Mouse (Mus musculus): ENCODE measurements around the gene Mpg.

Gene Mpg

DNA sequence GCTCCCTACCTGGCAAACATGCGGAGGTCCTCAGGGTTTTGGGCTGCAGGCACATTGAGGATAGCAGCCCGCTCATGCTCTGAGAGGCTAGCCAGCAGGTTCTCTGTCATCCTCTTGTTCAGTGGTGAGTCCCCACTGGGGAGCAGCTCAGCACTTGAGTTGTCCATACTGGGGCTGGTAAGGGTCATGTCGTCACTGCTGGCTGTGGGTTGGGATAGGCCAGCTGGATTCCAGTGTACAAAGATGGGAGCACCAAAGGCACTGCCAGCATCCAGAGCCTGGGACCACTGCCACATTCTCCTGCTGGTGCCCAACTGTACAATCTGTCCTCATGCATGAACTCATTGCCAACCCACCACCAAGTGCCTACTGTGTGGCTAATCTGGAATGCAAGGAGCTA, 7.6 kb downstream of the Mpg start:
- peak; percentile 71 for DNase-seq

GRCm38 (mm10) chr11:32234816-32235485, 8.6 kb downstream of the Mpg start:
- DNase-seq: peak; percentile 27

GRCm38 (mm10) chr11:32235646-32236045, 9.3 kb downstream of the Mpg start:
- DNase-seq: peak; percentile 61

DNA sequence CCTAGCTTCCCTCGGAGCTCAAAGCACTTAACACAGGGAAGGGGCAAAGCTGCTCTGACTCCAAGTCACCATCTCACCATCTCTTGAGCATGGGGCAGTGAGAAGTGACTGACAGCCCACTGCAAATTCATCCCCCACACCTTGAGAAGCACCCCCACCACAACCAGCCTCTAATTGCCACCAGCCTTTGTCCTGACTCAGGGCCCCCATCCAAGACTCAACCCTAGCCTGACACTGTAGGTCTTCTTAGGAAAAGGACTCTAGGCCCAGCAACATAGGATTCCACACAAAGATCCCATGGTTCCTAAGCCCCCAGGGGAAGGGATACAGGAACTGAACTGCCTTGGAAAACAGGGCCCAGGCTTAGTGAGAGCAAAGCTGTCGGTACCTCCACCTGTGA, 9.8 kb downstream of the Mpg start:
- no peak for DNase-seq

DNA sequence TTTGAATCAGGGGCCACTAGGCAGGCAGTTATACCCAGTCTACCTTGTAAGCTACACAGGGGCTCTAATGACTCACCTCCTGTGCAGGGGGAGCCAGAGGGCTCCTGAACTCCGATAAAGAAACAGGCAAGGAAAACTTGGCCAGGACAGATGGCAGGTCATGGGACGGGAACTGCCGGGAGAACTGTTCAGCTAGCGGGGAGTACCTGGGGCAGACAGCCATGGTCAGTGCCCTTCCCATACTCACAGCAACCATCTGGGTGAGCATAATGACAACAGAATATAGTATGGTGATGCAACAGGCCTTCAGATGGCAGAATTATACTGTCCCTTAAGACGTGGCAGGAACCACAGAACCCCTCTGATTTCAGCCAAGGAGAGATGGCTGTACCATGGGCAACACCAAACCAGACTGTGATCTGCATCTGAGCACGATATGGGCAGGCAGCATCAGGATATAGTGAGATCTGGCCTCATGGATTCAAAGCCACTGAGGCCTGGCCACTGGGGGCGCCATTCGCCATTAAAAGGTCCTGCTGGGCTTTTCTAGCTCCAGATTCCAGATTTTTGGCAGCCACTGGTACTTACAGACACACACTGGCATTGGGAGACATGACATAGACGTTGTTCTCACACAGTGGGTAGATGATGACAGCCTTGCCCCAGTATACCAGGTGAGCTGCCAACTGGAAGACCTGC, 10.6 kb downstream of the Mpg start:
- DNase-seq: peak; percentile 85

DNA sequence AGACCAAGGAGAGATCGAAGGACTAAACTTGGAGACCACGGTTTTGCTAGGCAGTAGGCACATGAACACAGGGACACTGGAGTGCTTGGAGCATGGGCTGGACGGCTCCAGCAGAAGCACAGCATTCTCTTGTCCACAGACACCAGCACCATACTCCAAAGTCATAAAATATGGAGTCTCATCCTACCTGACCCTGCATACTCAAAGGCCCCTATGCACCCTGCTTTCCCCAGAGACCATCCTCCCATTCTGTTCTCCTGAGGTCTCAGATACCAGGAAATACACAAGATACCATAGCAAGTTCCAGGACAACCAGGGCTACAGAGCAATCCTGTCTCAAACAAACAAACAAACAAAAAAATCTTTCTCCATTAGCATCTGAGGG, 11.1 kb downstream of the Mpg start:
- no peak for DNase-seq

DNA sequence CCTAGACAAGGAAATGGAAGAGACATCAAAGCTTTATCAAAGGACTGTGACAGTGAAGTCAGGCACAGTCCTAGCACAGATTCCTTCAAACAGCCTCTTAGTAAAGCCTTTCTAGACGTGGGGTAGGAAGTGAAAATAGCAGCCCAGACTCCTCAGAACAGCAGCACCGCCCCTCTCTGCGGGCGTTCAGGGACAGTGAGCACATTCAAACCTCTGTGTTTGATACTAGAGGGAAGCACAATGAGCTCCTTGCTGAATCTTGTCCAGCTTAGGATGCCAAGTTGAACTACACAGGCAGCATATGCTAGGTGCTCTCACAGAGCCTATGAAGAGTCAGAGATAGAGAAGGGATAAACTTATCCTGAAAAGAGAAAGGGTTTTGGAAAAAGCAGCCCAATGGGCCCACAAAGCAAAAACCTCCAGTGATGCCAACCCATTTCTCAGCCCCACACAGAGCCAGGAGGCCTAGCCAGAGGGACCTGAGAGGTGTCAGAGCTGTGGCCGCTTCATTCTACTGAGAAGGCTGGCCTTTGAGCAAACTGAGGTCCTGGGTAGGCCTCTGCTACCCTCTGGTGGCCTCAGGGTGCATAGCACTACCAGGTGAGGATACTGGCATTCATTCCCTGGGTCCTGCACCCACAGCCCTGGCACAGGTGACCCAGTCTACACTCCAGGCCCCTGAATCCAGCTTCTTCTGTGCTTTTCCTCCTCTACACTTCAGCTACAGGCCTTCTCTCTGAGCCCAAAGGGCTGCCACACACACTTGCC, 12.0 kb downstream of the Mpg start:
- DNase-seq: peak; percentile 89

DNA sequence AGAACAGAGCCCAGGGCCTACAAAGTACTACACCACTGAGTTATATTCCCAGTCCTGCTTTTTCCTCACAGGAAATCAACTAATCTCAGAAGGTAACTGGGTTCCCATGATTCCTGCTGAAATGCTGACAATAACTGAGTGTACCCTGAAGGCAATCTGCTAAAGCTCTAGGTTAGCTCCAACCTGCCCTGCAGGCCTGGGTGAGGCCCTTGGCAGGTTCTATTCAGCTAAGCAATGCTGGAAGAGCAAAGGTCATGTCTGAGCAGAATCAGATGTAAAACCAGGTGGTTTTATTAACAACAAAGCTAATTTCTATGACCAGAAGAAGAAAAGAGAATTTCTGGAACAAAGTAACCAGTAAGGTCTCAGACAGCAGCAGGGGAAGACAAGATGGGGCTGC, 15.1 kb downstream of the Mpg start:
- no peak for DNase-seq

GRCm38 (mm10) chr11:32242209-32242608, 15.9 kb downstream of the Mpg start:
- no peak for DNase-seq

DNA sequence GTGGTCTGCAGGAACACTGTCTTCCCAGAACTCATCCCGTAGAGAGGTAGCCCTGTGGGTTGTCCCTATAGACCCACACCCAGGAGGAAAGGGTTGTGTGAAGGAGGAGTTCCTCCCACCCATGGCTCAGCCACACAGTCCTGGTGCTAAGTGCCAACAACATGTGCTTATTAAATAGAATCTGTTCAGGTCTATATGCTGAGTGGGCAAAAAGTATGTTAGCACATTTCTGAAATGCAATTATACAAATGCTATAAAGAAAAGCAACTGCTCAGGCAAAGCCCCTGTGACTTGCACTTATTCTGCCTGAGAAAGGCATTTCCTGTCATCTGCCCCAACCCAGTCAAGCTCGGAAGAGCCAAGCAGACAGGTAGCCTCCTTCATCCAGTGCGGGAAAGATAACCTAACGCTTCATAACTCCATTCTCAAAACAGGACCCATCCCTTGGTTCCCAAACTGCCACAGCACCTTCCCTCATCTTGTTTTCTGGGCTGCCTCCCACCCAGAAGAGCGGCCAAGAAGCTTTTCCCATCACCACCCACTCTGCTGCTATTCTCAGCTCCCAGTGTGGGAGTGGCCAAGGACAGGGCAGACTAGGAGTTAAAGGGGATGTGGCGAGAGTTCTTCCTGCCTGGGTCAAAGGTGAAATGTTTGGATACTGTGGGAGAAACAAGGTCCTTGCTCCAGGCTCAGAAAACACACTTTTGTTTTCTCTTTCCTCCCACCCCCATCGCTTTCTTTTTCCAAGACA, 17.1 kb downstream of the Mpg start:
- DNase-seq: no peak

- no peak for DNase-seq
Measured at GRCm38 (mm10) chr11:32244064-32244463, 17.8 kb downstream of the Mpg start.

GRCm38 (mm10) chr11:32244617-32245016, 18.3 kb downstream of the Mpg start:
- no peak for DNase-seq

GRCm38 (mm10) chr11:32245614-32246013, 19.3 kb downstream of the Mpg start:
- no peak for DNase-seq

DNA sequence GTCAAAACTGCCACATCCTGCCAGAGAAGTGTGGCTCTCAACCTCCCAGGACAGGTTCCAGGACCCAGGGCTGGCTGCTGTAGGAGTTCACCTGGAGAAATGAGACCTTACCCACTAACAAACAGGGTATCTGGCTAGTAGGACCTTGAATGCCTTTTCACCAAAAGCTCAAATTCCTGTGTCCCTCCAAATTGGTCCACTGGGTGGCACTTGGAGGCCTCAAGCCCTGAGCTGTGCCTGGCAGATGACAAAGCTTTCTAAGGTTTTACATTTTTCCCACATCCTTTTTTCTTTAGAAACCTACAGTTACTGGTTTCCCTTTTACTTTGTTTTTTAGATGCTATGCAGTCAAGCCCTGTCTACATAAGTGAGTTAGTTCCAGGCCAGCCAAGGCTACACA, 20.8 kb downstream of the Mpg start:
- no peak for DNase-seq

GRCm38 (mm10) chr11:32248350-32248749, 22.0 kb downstream of the Mpg start:
- DNase-seq: no peak

GRCm38 (mm10) chr11:32250880-32251763, 24.8 kb downstream of the Mpg start:
- no peak for DNase-seq

- DNase-seq: peak; percentile 52
Measured at GRCm38 (mm10) chr11:32253121-32253520, 26.8 kb downstream of the Mpg start.

GRCm38 (mm10) chr11:32256146-32256545, 29.8 kb downstream of the Mpg start:
- no peak for DNase-seq

DNA sequence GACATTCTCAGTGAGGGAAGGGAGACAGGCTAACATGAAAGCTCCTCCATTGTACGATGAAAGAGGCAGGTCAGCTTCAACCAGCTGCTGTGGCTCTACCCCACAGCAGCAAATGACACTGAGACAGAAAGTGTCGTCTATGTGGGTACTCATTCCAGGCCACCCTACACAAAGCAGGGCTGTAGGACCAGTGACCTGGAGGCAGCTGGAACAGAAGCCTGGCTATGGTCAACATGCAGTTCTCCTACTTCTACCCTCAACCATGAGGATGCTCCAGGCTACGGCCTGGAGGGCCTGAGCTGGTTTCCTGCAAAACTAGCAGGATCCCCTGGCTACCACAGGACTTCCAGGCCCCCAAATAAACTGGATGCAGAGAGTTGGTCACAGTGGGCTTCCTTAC, 30.3 kb downstream of the Mpg start:
- no peak for DNase-seq

DNA sequence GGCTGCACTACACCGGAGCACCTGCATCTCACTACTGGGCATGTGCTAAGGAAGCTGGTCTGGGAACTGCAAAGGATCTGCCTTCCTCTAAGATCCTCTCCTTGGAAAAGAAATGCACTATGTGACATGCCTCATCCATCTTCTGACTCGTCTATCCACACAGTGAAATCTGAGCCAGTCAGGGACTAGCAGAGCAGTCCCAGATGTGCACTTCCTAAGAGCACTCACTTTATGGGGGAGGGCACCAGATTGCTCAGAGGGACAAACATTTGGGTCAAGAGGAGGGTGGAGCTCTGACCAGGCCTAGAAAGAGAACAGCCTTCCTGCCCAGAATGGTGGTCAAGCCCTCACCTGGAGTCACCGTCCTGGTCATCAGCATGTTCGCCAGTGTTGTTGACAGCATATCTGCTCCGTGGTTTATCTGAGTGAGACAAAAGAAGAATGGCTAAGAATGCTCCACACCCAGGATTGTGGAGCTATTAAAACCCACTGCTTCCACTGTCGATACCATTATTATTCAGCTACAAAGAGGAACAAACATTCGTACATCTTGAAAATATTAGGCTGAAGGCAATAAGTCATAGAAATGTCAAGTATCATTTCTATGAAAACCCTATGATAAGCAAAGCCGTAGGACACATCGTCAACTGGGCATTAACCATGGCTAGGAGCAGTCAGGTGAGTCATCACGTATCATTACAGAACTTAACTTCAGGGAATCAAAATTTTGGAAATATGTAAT, 36.5 kb downstream of the Mpg start:
- no peak for DNase-seq

GRCm38 (mm10) chr11:32265117-32265738, 38.9 kb downstream of the Mpg start:
- no peak for DNase-seq

Measured in cerebellum, adult 9-10 months (tissue).